Mouse (Mus musculus): ENCODE data around the gene Hmcn1. TPM values are rescaled to one million over a fixed set of nuclear protein-coding genes. Genes with fewer than 3 reads are reported as not detected.

Gene Hmcn1
- polyA plus RNA-seq, 1 experiment from 2014 or later = 6.3 TPM

DNA sequence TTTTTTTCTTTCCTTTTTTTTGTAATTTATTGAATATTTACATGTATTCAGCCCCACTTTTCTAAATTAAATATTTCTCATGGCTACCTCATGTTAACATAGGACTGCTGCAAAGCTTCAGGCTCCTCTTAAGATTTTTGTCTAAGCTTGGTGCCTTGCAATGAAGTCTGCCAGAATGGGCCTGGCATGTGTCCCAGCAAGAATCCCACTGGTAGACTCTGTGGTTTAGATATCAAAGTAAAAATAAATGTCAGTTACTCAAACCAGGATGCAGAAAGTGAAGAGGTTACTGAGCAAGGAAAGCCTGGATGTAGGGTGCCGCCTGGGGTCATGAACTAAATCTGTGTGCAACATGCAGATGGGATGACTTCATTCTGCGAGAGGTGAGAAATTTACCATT, 217.5 kb downstream of the Hmcn1 start:
- ATAC-seq (replicated peaks; ENCODE audit: low FRiP score, low TSS enrichment, low read depth) (no peak), DNase-seq (ENCODE audit: low spot score) (no peak)
- Histone ChIP-seq H3K4me2 (ENCODE audit: low read length) (no peak overlapping the region), H3K9ac (ENCODE audit: low read length) (no peak overlapping the region), H3K4me3 (ENCODE audit: low read depth, low read length) (no peak overlapping the region), H3K36me3 (ENCODE audit: control insufficient read depth, insufficient read depth, low read length) (no peaks in the 10 kb centered on the region), H3K27ac (ENCODE audit: low read depth) (no peak overlapping the region), H3K9me3 (ENCODE audit: control insufficient read depth, low read length) (no peaks in the 10 kb centered on the region), H3K27me3 (replicated peaks; ENCODE audit: control insufficient read depth, insufficient read depth, low read length) (no peaks in the 10 kb centered on the region), H3K4me1 (replicated peaks; ENCODE audit: control insufficient read depth, insufficient read depth, low read length) (no peaks in the 10 kb centered on the region)
- WGBS = 72% methylated on average over 2 of the region's 2 CpGs

DNA sequence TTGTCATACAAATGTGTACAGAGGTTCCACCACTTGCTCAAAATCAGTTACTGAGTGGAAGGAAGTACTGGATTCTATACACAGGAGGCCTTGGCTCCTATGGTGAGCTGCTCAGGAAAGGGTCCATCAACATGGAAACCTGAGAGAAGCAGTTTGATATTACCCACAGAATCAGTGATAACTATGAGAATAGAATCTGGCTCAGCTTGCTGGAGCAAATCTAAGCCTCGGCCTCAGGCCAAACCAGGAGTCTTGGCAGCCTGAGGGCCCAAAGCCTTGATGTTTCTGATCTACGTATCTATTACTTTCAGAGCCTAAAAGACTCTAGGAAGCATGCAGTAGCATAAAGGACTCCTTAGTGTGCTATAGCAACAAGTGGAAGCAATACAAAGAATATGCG, 220.3 kb downstream of the Hmcn1 start:
- DNase-seq (ENCODE audit: low spot score) = no peak
- Histone ChIP-seq H3K4me3 (ENCODE audit: low read depth, low read length) (no peak overlapping the region), H3K4me2 (ENCODE audit: low read length) (no peak overlapping the region), H3K36me3 (ENCODE audit: control insufficient read depth, insufficient read depth, low read length) (no peaks in the 10 kb centered on the region), H3K27me3 (replicated peaks; ENCODE audit: control insufficient read depth, insufficient read depth, low read length) (no peaks in the 10 kb centered on the region), H3K9me3 (ENCODE audit: control insufficient read depth, low read length) (no peaks in the 10 kb centered on the region), H3K9ac (ENCODE audit: low read length) (no peak overlapping the region), H3K4me1 (replicated peaks; ENCODE audit: control insufficient read depth, insufficient read depth, low read length) (no peaks in the 10 kb centered on the region), H3K27ac (ENCODE audit: low read depth) (no peak overlapping the region)
- ATAC-seq (replicated peaks; ENCODE audit: low FRiP score, low TSS enrichment, low read depth) = no peak
- WGBS = 86% methylated on average over 3 of the region's 3 CpGs

DNA sequence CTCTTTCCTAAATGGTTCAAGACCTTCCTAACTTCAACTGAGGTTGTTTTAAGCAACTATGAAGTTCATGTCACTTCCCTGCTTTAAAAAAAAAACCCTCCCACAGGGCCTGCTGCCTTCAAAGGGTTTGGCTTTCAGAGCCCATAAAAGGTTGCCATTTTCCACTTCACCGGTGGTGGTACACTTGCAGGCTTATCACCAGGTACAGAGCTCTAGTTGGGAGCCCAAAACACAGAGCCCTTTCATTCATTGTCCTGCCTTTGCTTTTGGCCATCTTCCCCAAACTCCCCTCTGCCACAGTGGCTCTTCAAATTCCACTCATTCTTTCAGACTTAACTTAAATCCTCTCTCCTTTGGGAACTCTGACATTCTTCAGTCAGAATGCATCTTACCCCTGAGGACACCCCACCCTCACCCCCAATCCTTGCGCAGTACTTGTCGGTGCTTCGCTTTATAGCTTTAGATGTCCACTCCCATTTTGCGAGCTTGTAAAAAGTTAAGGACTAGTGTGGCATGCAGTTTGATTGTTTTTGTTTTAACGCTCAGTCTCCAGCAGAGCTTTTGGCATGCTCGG, 222.2 kb downstream of the Hmcn1 start:
- H3K27ac ChIP-seq (ENCODE audit: low read depth) = no peak overlapping the region
- 56% methylated on average over 7 of the region's 7 CpGs for WGBS
- no peak overlapping the region for H3K4me3 ChIP-seq (ENCODE audit: low read depth, low read length)
- DNase-seq (ENCODE audit: low spot score) (no peak), ATAC-seq (replicated peaks; ENCODE audit: low FRiP score, low TSS enrichment, low read depth) (no peak)
- H3K9me3 ChIP-seq (ENCODE audit: control insufficient read depth, low read length) = no peaks in the 10 kb centered on the region
- no peak overlapping the region for H3K9ac ChIP-seq (ENCODE audit: low read length)
- no peaks in the 10 kb centered on the region for H3K27me3 ChIP-seq (replicated peaks; ENCODE audit: control insufficient read depth, insufficient read depth, low read length)
- H3K4me2 ChIP-seq (ENCODE audit: low read length) = no peak overlapping the region
- no peaks in the 10 kb centered on the region for H3K36me3 ChIP-seq (ENCODE audit: control insufficient read depth, insufficient read depth, low read length)
- H3K4me1 ChIP-seq (replicated peaks; ENCODE audit: control insufficient read depth, insufficient read depth, low read length) = no peaks in the 10 kb centered on the region

DNA sequence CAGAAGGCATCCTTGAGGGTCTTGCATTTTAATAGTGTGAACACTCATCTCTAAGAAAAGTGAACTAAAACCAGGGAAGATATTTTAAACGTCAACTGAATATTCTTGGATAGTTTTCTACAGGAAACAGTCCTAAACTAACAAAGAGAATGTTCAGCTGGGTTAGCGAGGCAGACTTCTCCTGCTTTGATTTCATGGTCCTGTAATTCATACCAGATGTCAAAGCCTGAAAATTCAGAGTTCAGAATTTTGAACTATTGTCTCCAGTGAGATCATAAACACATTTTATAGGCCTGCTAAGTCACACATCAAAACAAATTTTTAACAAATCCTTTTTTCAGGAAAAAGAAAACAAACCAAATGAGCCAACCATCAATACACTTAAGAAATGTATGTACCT, 223.4 kb downstream of the Hmcn1 start:
- H3K4me3 ChIP-seq (ENCODE audit: low read depth, low read length) = no peak overlapping the region
- no peaks in the 10 kb centered on the region for H3K27me3 ChIP-seq (replicated peaks; ENCODE audit: control insufficient read depth, insufficient read depth, low read length)
- WGBS = 55% methylated on average over 2 of the region's 2 CpGs
- H3K4me1 ChIP-seq (replicated peaks; ENCODE audit: control insufficient read depth, insufficient read depth, low read length) = no peaks in the 10 kb centered on the region
- no peak for ATAC-seq (replicated peaks; ENCODE audit: low FRiP score, low TSS enrichment, low read depth)
- H3K9me3 ChIP-seq (ENCODE audit: control insufficient read depth, low read length) = no peaks in the 10 kb centered on the region
- no peak overlapping the region for H3K27ac ChIP-seq (ENCODE audit: low read depth)
- DNase-seq (ENCODE audit: low spot score) = no peak
- H3K36me3 ChIP-seq (ENCODE audit: control insufficient read depth, insufficient read depth, low read length) = no peaks in the 10 kb centered on the region
- no peak overlapping the region for H3K9ac ChIP-seq (ENCODE audit: low read length)
- no peak overlapping the region for H3K4me2 ChIP-seq (ENCODE audit: low read length)

DNA sequence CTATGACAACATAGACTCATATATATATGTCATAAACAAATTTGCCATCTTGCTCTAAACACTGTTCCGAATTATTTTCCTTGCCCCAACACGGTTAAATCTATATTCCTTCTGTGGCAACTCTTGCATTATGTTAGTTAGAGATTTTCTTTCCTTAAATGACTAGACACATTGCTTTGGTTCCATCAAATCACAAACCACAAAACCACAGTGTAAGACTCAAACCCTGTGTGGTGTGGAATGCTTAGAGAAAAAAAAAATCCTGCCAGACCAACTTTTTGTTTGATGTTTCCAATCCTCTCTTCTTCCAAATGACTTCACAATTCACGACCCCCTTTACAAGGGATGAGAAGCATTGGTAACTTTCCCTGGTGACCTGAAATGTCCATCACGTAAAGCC, 231.6 kb downstream of the Hmcn1 start:
- Histone ChIP-seq H3K9me3 (ENCODE audit: control insufficient read depth, low read length) (no peaks in the 10 kb centered on the region), H3K27ac (ENCODE audit: low read depth) (no peak overlapping the region), H3K4me2 (ENCODE audit: low read length) (no peak overlapping the region), H3K27me3 (replicated peaks; ENCODE audit: control insufficient read depth, insufficient read depth, low read length) (no peaks in the 10 kb centered on the region), H3K36me3 (ENCODE audit: control insufficient read depth, insufficient read depth, low read length) (no peaks in the 10 kb centered on the region), H3K9ac (ENCODE audit: low read length) (no peak overlapping the region), H3K4me3 (ENCODE audit: low read depth, low read length) (no peak overlapping the region), H3K4me1 (replicated peaks; ENCODE audit: control insufficient read depth, insufficient read depth, low read length) (no peaks in the 10 kb centered on the region)
- no peak for ATAC-seq (replicated peaks; ENCODE audit: low FRiP score, low TSS enrichment, low read depth)
- no peak for DNase-seq (ENCODE audit: low spot score)
- 86% methylated on average over 4 of the region's 4 CpGs for WGBS

DNA sequence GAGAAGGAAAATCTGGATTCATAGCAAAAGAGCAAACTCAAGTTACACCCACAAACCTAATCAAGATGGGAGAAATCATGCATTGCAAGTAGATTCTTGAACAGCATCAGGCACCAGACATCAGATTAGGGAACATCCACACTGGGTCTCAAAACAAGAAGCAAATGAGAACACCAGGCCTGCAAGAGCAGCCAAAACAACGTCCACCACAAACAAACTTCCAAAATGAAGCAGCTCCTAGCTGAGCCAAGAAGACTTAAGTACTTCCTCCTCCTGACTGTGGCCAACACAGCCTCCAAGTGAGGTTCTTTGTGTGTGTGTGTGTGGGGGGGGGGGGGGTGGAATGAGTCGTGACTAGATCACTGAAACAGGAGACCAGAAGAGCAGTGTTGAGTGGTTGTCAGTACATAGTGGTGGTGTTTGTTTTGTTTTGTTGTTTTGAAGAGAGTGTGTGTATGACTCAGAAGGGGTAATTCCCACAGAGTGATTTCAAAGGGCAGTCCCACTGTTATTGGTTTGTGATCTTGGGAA, 232.4 kb downstream of the Hmcn1 start:
- no peak for ATAC-seq (replicated peaks; ENCODE audit: low FRiP score, low TSS enrichment, low read depth)

DNA sequence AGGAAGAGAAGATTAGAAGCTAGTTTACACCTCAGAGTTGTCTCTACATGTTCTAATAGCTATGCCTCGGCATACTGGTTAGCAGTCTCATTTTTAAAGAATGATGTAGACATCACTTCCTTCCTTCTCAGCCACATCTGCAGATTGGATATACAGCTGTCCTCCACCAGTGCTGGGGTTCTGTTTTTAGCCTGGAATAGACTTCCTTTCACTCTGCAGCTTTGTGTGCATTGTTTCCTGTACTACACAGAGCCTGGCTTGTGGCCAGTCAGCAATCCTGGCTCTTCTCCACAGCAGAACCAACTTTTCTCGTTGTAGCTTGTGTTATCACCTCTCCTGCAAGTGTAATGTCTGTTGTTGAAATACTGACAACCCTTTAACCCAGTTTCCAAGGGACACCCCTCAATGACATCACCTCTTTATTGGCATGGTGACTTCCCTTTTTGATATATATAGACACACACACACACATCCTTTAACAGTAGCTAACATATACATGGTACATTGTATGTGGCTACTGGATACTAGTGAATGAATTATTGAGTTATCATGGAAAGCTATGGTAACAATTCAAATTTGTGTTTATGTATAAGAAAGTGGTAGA, 233.7 kb downstream of the Hmcn1 start:
- no peak overlapping the region for H3K4me2 ChIP-seq (ENCODE audit: low read length)
- H3K9ac ChIP-seq (ENCODE audit: low read length) = no peak overlapping the region
- H3K4me1 ChIP-seq (replicated peaks; ENCODE audit: control insufficient read depth, insufficient read depth, low read length) = no peaks in the 10 kb centered on the region
- no peaks in the 10 kb centered on the region for H3K27me3 ChIP-seq (replicated peaks; ENCODE audit: control insufficient read depth, insufficient read depth, low read length)
- no peaks in the 10 kb centered on the region for H3K36me3 ChIP-seq (ENCODE audit: control insufficient read depth, insufficient read depth, low read length)
- ATAC-seq (replicated peaks; ENCODE audit: low FRiP score, low TSS enrichment, low read depth) (no peak), DNase-seq (ENCODE audit: low spot score) (no peak)
- no peak overlapping the region for H3K4me3 ChIP-seq (ENCODE audit: low read depth, low read length)
- H3K9me3 ChIP-seq (ENCODE audit: control insufficient read depth, low read length) = no peaks in the 10 kb centered on the region
- 31% methylated on average over 2 of the region's 2 CpGs for WGBS
- no peak overlapping the region for H3K27ac ChIP-seq (ENCODE audit: low read depth)

More for the DNA sequence above, 232.4 kb downstream of the Hmcn1 start:
- H3K27me3 ChIP-seq (replicated peaks; ENCODE audit: control insufficient read depth, insufficient read depth, low read length) = no peaks in the 10 kb centered on the region
- no peak overlapping the region for H3K4me3 ChIP-seq (ENCODE audit: low read depth, low read length)
- H3K4me1 ChIP-seq (replicated peaks; ENCODE audit: control insufficient read depth, insufficient read depth, low read length) = no peaks in the 10 kb centered on the region
- no peak overlapping the region for H3K27ac ChIP-seq (ENCODE audit: low read depth)
- no peaks in the 10 kb centered on the region for H3K9me3 ChIP-seq (ENCODE audit: control insufficient read depth, low read length)
- 47% methylated on average over 2 of the region's 2 CpGs for WGBS
- no peak overlapping the region for H3K4me2 ChIP-seq (ENCODE audit: low read length)
- H3K9ac ChIP-seq (ENCODE audit: low read length) = no peak overlapping the region
- no peaks in the 10 kb centered on the region for H3K36me3 ChIP-seq (ENCODE audit: control insufficient read depth, insufficient read depth, low read length)
- DNase-seq (ENCODE audit: low spot score) = no peak

DNA sequence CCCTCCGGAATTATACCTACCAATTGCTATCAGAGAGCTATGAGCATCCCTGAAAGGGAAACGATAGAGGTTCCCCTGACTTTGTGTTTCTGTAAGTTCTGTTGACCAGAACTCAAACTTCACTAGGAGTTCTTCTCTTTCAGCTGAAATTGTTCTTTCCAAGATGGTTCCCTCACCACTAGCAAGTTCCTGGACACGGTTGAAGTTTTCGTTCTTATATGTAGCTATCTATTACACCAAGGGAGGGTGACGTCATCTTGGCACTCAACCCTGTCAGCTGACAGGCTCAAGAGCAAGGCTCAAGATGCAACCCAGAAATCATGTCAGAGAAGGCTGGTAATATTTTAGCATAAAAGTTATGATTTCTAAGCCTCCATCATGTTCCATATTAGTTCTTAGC, 239.3 kb downstream of the Hmcn1 start:
- ATAC-seq (replicated peaks; ENCODE audit: low FRiP score, low TSS enrichment, low read depth) (no peak), DNase-seq (ENCODE audit: low spot score) (no peak)
- WGBS = 91% methylated on average over 5 of the region's 5 CpGs
- no peak overlapping the region for H3K4me2 ChIP-seq (ENCODE audit: low read length)
- H3K9me3 ChIP-seq (ENCODE audit: control insufficient read depth, low read length) = no peaks in the 10 kb centered on the region
- no peaks in the 10 kb centered on the region for H3K27me3 ChIP-seq (replicated peaks; ENCODE audit: control insufficient read depth, insufficient read depth, low read length)
- no peaks in the 10 kb centered on the region for H3K36me3 ChIP-seq (ENCODE audit: control insufficient read depth, insufficient read depth, low read length)
- no peaks in the 10 kb centered on the region for H3K4me1 ChIP-seq (replicated peaks; ENCODE audit: control insufficient read depth, insufficient read depth, low read length)
- H3K4me3 ChIP-seq (ENCODE audit: low read depth, low read length) = no peak overlapping the region
- no peak overlapping the region for H3K27ac ChIP-seq (ENCODE audit: low read depth)
- no peak overlapping the region for H3K9ac ChIP-seq (ENCODE audit: low read length)

DNA sequence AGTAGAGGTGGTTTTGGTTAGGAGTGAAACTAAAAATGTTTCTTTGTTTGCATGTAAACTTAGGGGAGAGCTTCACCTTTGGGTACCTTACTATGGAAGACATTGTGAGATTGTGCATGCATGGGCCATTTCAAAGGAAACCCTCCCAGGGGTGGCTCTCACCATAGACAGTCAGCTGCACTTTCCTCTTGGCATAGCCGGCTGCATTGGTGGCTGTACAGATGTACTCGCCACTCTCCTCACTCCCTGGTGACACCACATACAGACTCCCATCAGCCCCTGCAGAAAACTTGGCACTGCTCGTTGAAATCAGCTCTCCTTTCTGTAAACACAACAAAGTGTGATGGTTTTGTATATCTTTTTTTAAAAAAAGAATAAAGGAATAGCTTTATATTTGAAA, 244.5 kb downstream of the Hmcn1 start:
- DNase-seq (ENCODE audit: low spot score) = no peak

More for the DNA sequence above, 244.5 kb downstream of the Hmcn1 start:
- Histone ChIP-seq H3K27me3 (replicated peaks; ENCODE audit: control insufficient read depth, insufficient read depth, low read length) (no peaks in the 10 kb centered on the region), H3K4me1 (replicated peaks; ENCODE audit: control insufficient read depth, insufficient read depth, low read length) (no peaks in the 10 kb centered on the region), H3K4me3 (ENCODE audit: low read depth, low read length) (no peak overlapping the region), H3K4me2 (ENCODE audit: low read length) (no peak overlapping the region), H3K36me3 (ENCODE audit: control insufficient read depth, insufficient read depth, low read length) (no peaks in the 10 kb centered on the region), H3K27ac (ENCODE audit: low read depth) (no peak overlapping the region), H3K9me3 (ENCODE audit: control insufficient read depth, low read length) (no peaks in the 10 kb centered on the region), H3K9ac (ENCODE audit: low read length) (no peak overlapping the region)
- ATAC-seq (replicated peaks; ENCODE audit: low FRiP score, low TSS enrichment, low read depth) = no peak
- WGBS = 62% methylated on average over 3 of the region's 3 CpGs

All from intestine, embryonic 14.5 days (tissue).